Mouse (Mus musculus): Measurements from ENCODE around the gene Tlx2. TPM values are rescaled to one million over a fixed set of nuclear protein-coding genes. Genes with fewer than 3 reads are reported as not detected.
A peak's percentile ranks its signal among the peaks of the same experiment; 100 is the strongest.

Gene Tlx2
- polyA plus RNA-seq, 1 experiment from 2014 or later = not detected

- no peaks in the 10 kb centered on the region for H3K36me3 ChIP-seq (ENCODE audit: insufficient read depth, low read length)
- TF ChIP-seq EP300 (IDR thresholded peaks at IDR 0.05) (no peak), CTCF (IDR thresholded peaks at IDR 0.05) (no peak)
- DNase-seq (ENCODE audit: low spot score) = no peak
- H3K27me3 ChIP-seq (replicated peaks; ENCODE audit: insufficient read depth, low read length) = peaks cover 80% of the 10 kb centered on the region
- peaks cover 3% of the 10 kb centered on the region; the same call in 1 of the 2 replicates for H3K4me1 ChIP-seq (ENCODE audit: insufficient read depth, low read depth, low read length)
- WGBS = 25% methylated on average over 6 of the region's 6 CpGs
- no peak overlapping the region for H3K27ac ChIP-seq (ENCODE audit: low read length)
- ATAC-seq = no peak
- no peak overlapping the region for H3K9ac ChIP-seq (replicated peaks; ENCODE audit: low read depth)
- no peaks in the 10 kb centered on the region for H3K9me3 ChIP-seq (ENCODE audit: low read length)
- no peak overlapping the region; the same call in 1 of the 2 replicates for H3K4me3 ChIP-seq (ENCODE audit: low read depth, low read length)
- H3K4me2 ChIP-seq (replicated peaks; ENCODE audit: low read depth, low read length) = no peak overlapping the region
These were observed 3.7 kb downstream of the Tlx2 start for GRCm38 (mm10) chr6:83066441-83066840.

GRCm38 (mm10) chr6:83065995-83066394 is 4.1 kb downstream of the Tlx2 start:
- peaks cover 76% of the 10 kb centered on the region for H3K27me3 ChIP-seq (replicated peaks; ENCODE audit: insufficient read depth, low read length)
- peaks cover 3% of the 10 kb centered on the region; the same call in 1 of the 2 replicates for H3K4me1 ChIP-seq (ENCODE audit: insufficient read depth, low read depth, low read length)
- no peak for TF ChIP-seq EP300 (IDR thresholded peaks at IDR 0.05)
- no peak for TF ChIP-seq CTCF (IDR thresholded peaks at IDR 0.05)
- ATAC-seq = no peak
- no peak for DNase-seq (ENCODE audit: low spot score)
- H3K4me3 ChIP-seq (ENCODE audit: low read depth, low read length) = no peak overlapping the region; the same call in 1 of the 2 replicates
- H3K36me3 ChIP-seq (ENCODE audit: insufficient read depth, low read length) = no peaks in the 10 kb centered on the region
- H3K9ac ChIP-seq (replicated peaks; ENCODE audit: low read depth) = no peak overlapping the region
- no peak overlapping the region for H3K4me2 ChIP-seq (replicated peaks; ENCODE audit: low read depth, low read length)
- H3K27ac ChIP-seq (ENCODE audit: low read length) = no peak overlapping the region
- H3K9me3 ChIP-seq (ENCODE audit: low read length) = no peaks in the 10 kb centered on the region
- 30% methylated on average over 8 of the region's 8 CpGs for WGBS

- no peak overlapping the region for H3K4me3 ChIP-seq (ENCODE audit: low read depth, low read length)
- peaks cover 13% of the 10 kb centered on the region; the same call in 1 of the 2 replicates for H3K27me3 ChIP-seq (replicated peaks; ENCODE audit: insufficient read depth, low read length)
- 0 out of 2 replicates have a peak, but pooled peaks cover 8% of the 10 kb centered on the region for H3K36me3 ChIP-seq (ENCODE audit: insufficient read depth, low read length)
- H3K9me3 ChIP-seq (ENCODE audit: low read length) = no peaks in the 10 kb centered on the region
- no peak overlapping the region for H3K4me2 ChIP-seq (replicated peaks; ENCODE audit: low read depth, low read length)
- ATAC-seq = no peak
- no peak for TF ChIP-seq CTCF (IDR thresholded peaks at IDR 0.05)
- no peak for TF ChIP-seq EP300 (IDR thresholded peaks at IDR 0.05)
- H3K4me1 ChIP-seq (ENCODE audit: insufficient read depth, low read depth, low read length) = peaks cover 7% of the 10 kb centered on the region; the same call in 1 of the 2 replicates
- H3K27ac ChIP-seq (ENCODE audit: low read length) = no peak overlapping the region
- no peak overlapping the region for H3K9ac ChIP-seq (replicated peaks; ENCODE audit: low read depth)
- no peak for DNase-seq (ENCODE audit: low spot score)
- WGBS = 88% methylated on average over 2 of the region's 2 CpGs
These were observed 11.4 kb downstream of the Tlx2 start for GRCm38 (mm10) chr6:83058725-83059124.

- H3K27ac ChIP-seq (ENCODE audit: low read length) = no peak within 1 kb of the TSS
- ATAC-seq (peak; percentile 14), DNase-seq (ENCODE audit: low spot score) (peak; percentile 80)
- no peaks in the 10 kb centered on the region for H3K9me3 ChIP-seq (ENCODE audit: low read length)
- TF ChIP-seq CTCF (IDR thresholded peaks at IDR 0.05) (no peak), EP300 (IDR thresholded peaks at IDR 0.05) (no peak)
- peaks cover 11% of the 10 kb centered on the region; the same call in 1 of the 2 replicates for H3K27me3 ChIP-seq (replicated peaks; ENCODE audit: insufficient read depth, low read length)
- 0 out of 2 replicates have a peak, but pooled peaks cover 8% of the 10 kb centered on the region for H3K36me3 ChIP-seq (ENCODE audit: insufficient read depth, low read length)
- peaks cover 16% of the 10 kb centered on the region for H3K4me1 ChIP-seq (ENCODE audit: insufficient read depth, low read depth, low read length)
- no peak within 1 kb of the TSS; the same call in 1 of the 2 replicates for H3K4me2 ChIP-seq (replicated peaks; ENCODE audit: low read depth, low read length)
- no peak within 1 kb of the TSS for H3K9ac ChIP-seq (replicated peaks; ENCODE audit: low read depth)
- 49% methylated on average over 3 of the region's 3 CpGs for WGBS
- H3K4me3 ChIP-seq (ENCODE audit: low read depth, low read length) = no peak within 1 kb of the TSS
These were observed 12.3 kb downstream of the Tlx2 start, which contains the start of gene Dqx1 for GRCm38 (mm10) chr6:83057790-83058189. Gene Dqx1, plus strand, starts transcription at chr6:83057844.

- Histone ChIP-seq H3K27me3 (replicated peaks; ENCODE audit: insufficient read depth, low read length) (no peaks in the 10 kb centered on the region), H3K4me2 (replicated peaks; ENCODE audit: low read depth, low read length) (peak within 1 kb of the TSS; percentile 99), H3K4me1 (ENCODE audit: insufficient read depth, low read depth, low read length) (peaks cover 19% of the 10 kb centered on the region), H3K36me3 (ENCODE audit: insufficient read depth, low read length) (0 out of 2 replicates have a peak, but pooled peaks cover 8% of the 10 kb centered on the region), H3K27ac (ENCODE audit: low read length) (peak within 1 kb of the TSS; percentile 93), H3K9me3 (ENCODE audit: low read length) (no peaks in the 10 kb centered on the region), H3K4me3 (ENCODE audit: low read depth, low read length) (peak within 1 kb of the TSS; percentile 74), H3K9ac (replicated peaks; ENCODE audit: low read depth) (peak within 1 kb of the TSS; percentile 91)
- DNase-seq (ENCODE audit: low spot score) = peak; percentile 33
- under 1% methylated on average over 50 of the region's 50 CpGs for WGBS
- ATAC-seq = peak; percentile 24
- TF ChIP-seq EP300 (IDR thresholded peaks at IDR 0.05) (no peak), CTCF (IDR thresholded peaks at IDR 0.05) (peak; percentile 63)
These were observed 15.1 kb downstream of the Tlx2 start, which contains the start of gene Htra2 for GRCm38 (mm10) chr6:83054871-83055431. Gene Htra2, minus strand, starts transcription at chr6:83055273.

GRCm38 (mm10) chr6:83054074-83054851 is 15.8 kb downstream of the Tlx2 start, which contains the start of gene Aup1:
Gene Aup1, plus strand, starts transcription at chr6:83054521.
- H3K4me3 ChIP-seq (ENCODE audit: low read depth, low read length) = peak within 1 kb of the TSS; percentile 74
- H3K36me3 ChIP-seq (ENCODE audit: insufficient read depth, low read length) = 0 out of 2 replicates have a peak, but pooled peaks cover 8% of the 10 kb centered on the region
- H3K27ac ChIP-seq (ENCODE audit: low read length) = peak within 1 kb of the TSS; percentile 93
- TF ChIP-seq EP300 (IDR thresholded peaks at IDR 0.05) (peak; percentile 73), CTCF (IDR thresholded peaks at IDR 0.05) (no peak)
- H3K27me3 ChIP-seq (replicated peaks; ENCODE audit: insufficient read depth, low read length) = no peaks in the 10 kb centered on the region
- WGBS = under 1% methylated on average over 52 of the region's 64 CpGs
- H3K4me2 ChIP-seq (replicated peaks; ENCODE audit: low read depth, low read length) = peak within 1 kb of the TSS; percentile 99
- peak; percentile 98 for DNase-seq (ENCODE audit: low spot score)
- peaks cover 19% of the 10 kb centered on the region for H3K4me1 ChIP-seq (ENCODE audit: insufficient read depth, low read depth, low read length)
- peak within 1 kb of the TSS; percentile 91 for H3K9ac ChIP-seq (replicated peaks; ENCODE audit: low read depth)
- no peaks in the 10 kb centered on the region for H3K9me3 ChIP-seq (ENCODE audit: low read length)
- peak; percentile 97 for ATAC-seq

Measured in lung, postnatal 0 days (tissue).